Mouse (Mus musculus) midbrain, embryonic 15.5 days (tissue): Measurements from ENCODE around the gene Slc39a1. TPM values are rescaled to one million over a fixed set of nuclear protein-coding genes. Genes with fewer than 3 reads are reported as not detected.
"Not testable (repeated sequence)": the region's sequence is repeated elsewhere in the genome, so short reads cannot be mapped to it uniquely, and the experiment has no call there.

Experiments
- ATAC-seq: fragments of 200-750 bp; cut with Nextera tagmentation; replicated peaks from 2 replicates; pipeline ENCODE4 v1.8.0; 2017; ENCODE audit warnings: moderate TSS enrichment
- H3K27ac ChIP-seq: fragments of 300-500 bp; sonication (generic); 2 replicates; pipeline ENCODE4 v1.5.1; 2015; ENCODE audit warnings: mild to moderate bottlenecking, inconsistent platforms
- H3K27me3 ChIP-seq: fragments of 300-500 bp; sonication (generic); replicated peaks from 2 replicates; pipeline ENCODE4 v1.6.1; 2015; ENCODE audit warnings: inconsistent platforms
- H3K36me3 ChIP-seq: fragments of 300-500 bp; sonication (generic); replicated peaks from 2 replicates; pipeline ENCODE4 v1.6.1; 2015; ENCODE audit warnings: inconsistent platforms
- H3K4me1 ChIP-seq: fragments of 300-500 bp; sonication (generic); 2 replicates; pipeline ENCODE4 v1.6.1; 2015; ENCODE audit warnings: inconsistent platforms
- H3K4me2 ChIP-seq: fragments of 300-500 bp; sonication (generic); 2 replicates; pipeline ENCODE4 v1.6.1; 2015; ENCODE audit warnings: inconsistent platforms, mild to moderate bottlenecking, moderate library complexity
- H3K4me3 ChIP-seq: fragments of 300-500 bp; sonication (generic); 2 replicates; pipeline ENCODE4 v1.5.1; 2015; ENCODE audit warnings: mild to moderate bottlenecking, inconsistent platforms
- H3K9ac ChIP-seq: fragments of 300-500 bp; sonication (generic); 2 replicates; pipeline ENCODE4 v1.6.1; 2015; ENCODE audit warnings: mild to moderate bottlenecking, inconsistent platforms
- H3K9me3 ChIP-seq: fragments of 300-500 bp; sonication (generic); 2 replicates; pipeline ENCODE4 v1.6.1; 2016; ENCODE audit warnings: inconsistent platforms
- WGBS: fragments of 180-500 bp; shearing (Covaris S2); methylation state at CpG from one replicate; pipeline ENCODE4 v1.1.7; 2015; ENCODE audit warnings: mixed read lengths; 5-methylcytosine and 5-hydroxymethylcytosine counted together
- polyA plus RNA-seq: library from polyadenylated mRNA; unstranded; fragments of >200 nt; fragmentation: Nextera tagmentation; extraction: Ambion mirVana; gene quantifications from 2 replicates; pipeline ENCODE4 v1.2.1, GENCODE M21; 2015

Gene Slc39a1
- polyA plus RNA-seq, 1 experiment from 2014 or later = 48.4 TPM

DNA sequence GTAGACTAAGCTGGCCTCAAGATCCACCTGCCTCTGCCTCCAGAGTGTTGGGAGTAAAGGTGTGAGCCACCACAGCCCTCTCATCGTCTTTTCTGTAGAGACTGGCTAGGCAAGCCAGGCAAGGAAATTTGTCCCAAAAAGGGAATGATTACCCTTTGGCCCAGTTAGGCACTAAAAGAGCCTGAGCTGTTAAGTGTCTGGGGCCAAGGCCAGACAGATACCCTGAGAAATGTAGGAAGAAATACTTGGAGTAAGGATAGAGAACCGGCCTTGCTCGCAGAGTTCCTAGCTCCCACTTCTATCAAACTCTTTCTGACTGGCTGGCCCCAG, 377 bp upstream of the Slc39a1 start:
- no peaks in the 10 kb centered on the region for H3K36me3 ChIP-seq
- H3K4me1 ChIP-seq = peaks cover 24% of the 10 kb centered on the region
- no peaks in the 10 kb centered on the region for H3K9me3 ChIP-seq
- H3K4me3 ChIP-seq = peak overlapping the region; percentile 76
- peak overlapping the region; percentile 43 for H3K9ac ChIP-seq
- H3K27me3 ChIP-seq = no peaks in the 10 kb centered on the region
- 1% methylated on average over 3 of the region's 3 CpGs for WGBS
- H3K4me2 ChIP-seq = peak overlapping the region; percentile 80
- peak; percentile 15; the same call in 1 of the 2 replicates for ATAC-seq
- peak overlapping the region; percentile 87 for H3K27ac ChIP-seq

DNA sequence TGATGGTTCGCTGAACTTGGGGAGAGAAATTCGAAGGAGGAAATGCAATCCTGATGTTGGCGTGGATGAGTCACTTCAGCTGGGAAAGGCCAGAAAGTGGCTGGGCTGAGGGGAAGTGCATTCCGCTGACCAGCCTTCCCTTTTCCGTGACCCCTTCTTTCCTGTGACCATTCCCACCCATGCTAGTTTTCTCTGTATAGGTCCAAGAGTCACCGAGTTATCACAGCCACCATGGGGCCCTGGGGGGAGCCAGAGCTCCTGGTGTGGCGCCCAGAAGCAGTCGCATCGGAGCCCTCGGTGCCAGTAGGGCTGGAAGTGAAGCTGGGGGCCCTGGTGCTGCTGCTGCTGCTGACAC, 751 bp downstream of the Slc39a1 start:
- H3K27me3 ChIP-seq = no peaks in the 10 kb centered on the region
- 7% methylated on average over 10 of the region's 10 CpGs for WGBS
- ATAC-seq = no peak
- H3K9ac ChIP-seq = peak overlapping the region; percentile 69
- H3K36me3 ChIP-seq = no peaks in the 10 kb centered on the region
- no peaks in the 10 kb centered on the region for H3K9me3 ChIP-seq
- peak overlapping the region; percentile 76 for H3K4me3 ChIP-seq
- H3K27ac ChIP-seq = peak overlapping the region; percentile 87
- peaks cover 15% of the 10 kb centered on the region for H3K4me1 ChIP-seq
- peak overlapping the region; percentile 80 for H3K4me2 ChIP-seq

DNA sequence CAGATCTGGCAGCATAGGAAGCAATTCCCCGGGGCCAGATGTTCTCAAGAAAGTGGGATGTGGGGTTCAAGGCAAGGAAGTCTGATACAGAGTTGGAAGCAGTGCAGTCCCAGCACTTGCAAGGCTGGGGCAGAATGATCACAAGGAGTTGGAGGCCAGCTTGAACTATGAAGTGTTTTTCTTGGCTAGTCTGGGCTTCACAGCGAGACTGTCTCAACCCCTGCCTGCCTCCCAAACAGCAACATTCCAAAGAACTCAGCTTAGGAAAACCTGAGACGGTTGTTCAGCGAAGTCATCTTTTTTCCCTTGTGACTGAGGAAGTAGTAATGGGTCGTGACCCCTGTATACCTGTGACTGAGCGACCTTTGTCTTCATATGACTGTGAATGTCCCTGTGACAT, 2.8 kb downstream of the Slc39a1 start:
- Histone ChIP-seq H3K27me3 (no peaks in the 10 kb centered on the region), H3K36me3 (no peaks in the 10 kb centered on the region), H3K4me1 (peaks cover 26% of the 10 kb centered on the region), H3K4me3 (no peak overlapping the region), H3K27ac (no peak overlapping the region), H3K9me3 (no peaks in the 10 kb centered on the region), H3K4me2 (no peak overlapping the region), H3K9ac (no peak overlapping the region)
- ATAC-seq = no peak
- WGBS = 86% methylated on average over 6 of the region's 6 CpGs

DNA sequence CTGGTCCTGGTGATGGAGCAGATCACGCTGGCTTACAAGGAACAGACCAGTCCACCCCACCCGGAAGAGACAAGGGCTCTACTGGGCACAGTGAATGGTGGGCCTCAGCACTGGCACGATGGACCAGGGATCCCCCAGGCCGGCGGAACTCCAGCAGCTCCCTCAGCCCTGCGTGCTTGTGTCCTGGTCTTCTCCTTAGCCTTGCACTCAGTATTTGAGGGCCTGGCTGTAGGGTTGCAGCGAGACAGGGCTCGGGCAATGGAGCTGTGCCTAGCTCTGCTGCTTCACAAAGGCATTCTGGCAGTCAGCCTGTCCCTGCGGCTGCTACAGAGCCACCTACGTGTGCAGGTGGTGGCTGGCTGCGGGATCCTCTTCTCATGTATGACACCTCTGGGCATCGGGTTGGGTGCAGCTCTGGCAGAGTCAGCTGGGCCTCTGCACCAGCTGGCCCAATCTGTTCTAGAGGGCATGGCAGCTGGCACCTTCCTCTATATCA, 3.8 kb downstream of the Slc39a1 start:
- H3K9me3 ChIP-seq, ATAC-seq, H3K4me2 ChIP-seq, H3K27me3 ChIP-seq, H3K9ac ChIP-seq, H3K36me3 ChIP-seq, H3K4me3 ChIP-seq, H3K27ac ChIP-seq: not testable (repeated sequence)
- peaks cover 36% of the 10 kb centered on the region for H3K4me1 ChIP-seq
- WGBS = 97% methylated on average over 9 of the region's 12 CpGs

DNA sequence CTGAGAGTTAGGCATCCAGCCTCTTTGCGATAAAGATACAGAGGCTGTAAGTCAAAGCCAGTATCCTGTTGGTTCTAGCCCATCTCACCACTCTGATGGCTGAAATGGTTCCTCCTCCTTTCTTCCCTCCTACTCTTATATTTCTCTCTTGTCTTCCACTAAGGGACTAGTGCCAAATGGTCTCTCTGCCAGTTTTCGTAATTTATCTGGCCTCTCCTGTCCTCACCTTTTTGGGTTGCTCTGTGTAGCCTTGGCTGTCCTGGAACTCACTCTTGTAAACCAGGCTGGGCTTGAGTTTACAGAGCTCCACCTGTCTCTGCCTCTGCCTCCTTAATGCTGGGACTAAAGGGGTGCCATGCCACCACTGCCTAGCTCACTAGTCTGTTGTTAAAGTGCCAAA, 4.7 kb downstream of the Slc39a1 start:
- not testable (repeated sequence) for H3K27ac ChIP-seq, ATAC-seq, H3K9me3 ChIP-seq, H3K27me3 ChIP-seq, H3K9ac ChIP-seq, H3K4me3 ChIP-seq, H3K36me3 ChIP-seq, H3K4me2 ChIP-seq
- peaks cover 33% of the 10 kb centered on the region for H3K4me1 ChIP-seq
- WGBS = 94% methylated on average over 2 of the region's 2 CpGs

DNA sequence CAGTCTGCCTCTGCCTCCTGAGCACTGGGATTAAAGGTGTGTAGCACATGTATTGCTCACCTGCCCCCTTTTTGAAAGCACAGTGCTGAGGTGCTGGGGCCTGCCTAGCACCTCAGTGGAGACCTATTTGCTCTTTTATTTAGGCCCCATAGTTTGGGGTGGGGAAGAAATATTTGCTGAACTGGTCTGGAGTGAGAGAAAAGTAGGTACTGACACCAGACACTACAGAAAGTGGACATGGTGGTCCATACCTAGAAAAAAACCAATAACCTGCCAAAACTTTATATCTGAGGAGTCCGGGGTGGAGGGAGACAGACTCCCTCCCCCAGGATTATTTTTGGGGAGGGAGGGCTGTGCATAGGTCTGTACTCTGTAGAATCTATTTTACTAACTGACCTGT, 5.2 kb downstream of the Slc39a1 start:
- H3K4me1 ChIP-seq = peaks cover 32% of the 10 kb centered on the region
- H3K9ac ChIP-seq, H3K9me3 ChIP-seq, H3K27ac ChIP-seq, H3K27me3 ChIP-seq: not testable (repeated sequence)
- 72% methylated on average over 1 of the region's 1 CpGs for WGBS
- H3K4me2 ChIP-seq = peak overlapping the region; percentile 89
- peak overlapping the region; percentile 95; the same call in 1 of the 2 replicates for H3K4me3 ChIP-seq
- peaks cover 12% of the 10 kb centered on the region for H3K36me3 ChIP-seq
- 0 out of 2 replicates have a peak, but pooled peaks have one; percentile 1 for ATAC-seq

DNA sequence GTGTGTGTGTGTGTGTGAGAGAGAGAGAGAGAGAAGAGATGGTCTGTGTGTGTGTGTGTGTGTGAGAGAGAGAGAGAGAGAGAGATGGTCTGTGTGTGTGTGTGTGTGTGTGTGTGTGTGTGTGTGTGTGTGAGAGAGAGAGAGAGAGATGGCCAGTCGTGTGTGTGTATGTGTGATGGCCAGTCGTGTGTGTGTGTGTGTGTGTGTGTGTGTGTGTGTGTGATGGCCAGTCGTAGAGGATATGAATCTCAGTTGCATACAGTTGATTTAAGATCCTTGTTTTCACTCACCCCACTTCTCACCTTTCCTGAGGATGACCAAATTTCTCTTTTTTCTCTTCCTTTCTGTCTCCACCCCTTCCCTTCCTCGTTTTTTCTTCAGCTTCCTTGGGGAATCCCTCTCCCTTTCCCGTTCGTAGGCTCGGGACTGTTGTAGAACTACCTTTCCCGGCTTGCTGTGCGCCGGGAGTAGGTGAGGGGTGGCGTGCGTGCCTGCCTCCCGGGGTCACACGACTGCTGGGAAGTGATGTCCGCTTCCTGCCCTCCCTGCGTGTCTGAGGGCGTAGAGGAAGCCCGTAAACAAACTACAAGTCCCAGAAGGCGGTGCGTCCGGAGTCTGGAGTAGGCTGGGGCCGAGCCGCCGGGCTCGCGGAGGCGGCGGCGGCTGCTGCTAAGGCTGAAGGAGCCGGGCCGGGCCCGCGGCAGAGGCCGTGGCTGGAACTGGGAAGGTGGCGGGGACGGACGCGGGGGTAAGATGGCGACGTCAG, 5.9 kb downstream of the Slc39a1 start, which contains the start of gene Crtc2:
Crtc2 (plus strand) TSS at position 511 of the 766 bp plus-strand sequence.
- under 1% methylated on average over 40 of the region's 40 CpGs for WGBS
- peak within 1 kb of the TSS; percentile 95 for H3K4me3 ChIP-seq
- H3K9me3 ChIP-seq = no peaks in the 10 kb centered on the region
- peaks cover 18% of the 10 kb centered on the region for H3K36me3 ChIP-seq
- peak; percentile 97 for ATAC-seq
- no peaks in the 10 kb centered on the region for H3K27me3 ChIP-seq
- peaks cover 27% of the 10 kb centered on the region for H3K4me1 ChIP-seq
- peak within 1 kb of the TSS; percentile 89 for H3K4me2 ChIP-seq
- H3K27ac ChIP-seq = peak within 1 kb of the TSS; percentile 80
- peak within 1 kb of the TSS; percentile 96 for H3K9ac ChIP-seq

DNA sequence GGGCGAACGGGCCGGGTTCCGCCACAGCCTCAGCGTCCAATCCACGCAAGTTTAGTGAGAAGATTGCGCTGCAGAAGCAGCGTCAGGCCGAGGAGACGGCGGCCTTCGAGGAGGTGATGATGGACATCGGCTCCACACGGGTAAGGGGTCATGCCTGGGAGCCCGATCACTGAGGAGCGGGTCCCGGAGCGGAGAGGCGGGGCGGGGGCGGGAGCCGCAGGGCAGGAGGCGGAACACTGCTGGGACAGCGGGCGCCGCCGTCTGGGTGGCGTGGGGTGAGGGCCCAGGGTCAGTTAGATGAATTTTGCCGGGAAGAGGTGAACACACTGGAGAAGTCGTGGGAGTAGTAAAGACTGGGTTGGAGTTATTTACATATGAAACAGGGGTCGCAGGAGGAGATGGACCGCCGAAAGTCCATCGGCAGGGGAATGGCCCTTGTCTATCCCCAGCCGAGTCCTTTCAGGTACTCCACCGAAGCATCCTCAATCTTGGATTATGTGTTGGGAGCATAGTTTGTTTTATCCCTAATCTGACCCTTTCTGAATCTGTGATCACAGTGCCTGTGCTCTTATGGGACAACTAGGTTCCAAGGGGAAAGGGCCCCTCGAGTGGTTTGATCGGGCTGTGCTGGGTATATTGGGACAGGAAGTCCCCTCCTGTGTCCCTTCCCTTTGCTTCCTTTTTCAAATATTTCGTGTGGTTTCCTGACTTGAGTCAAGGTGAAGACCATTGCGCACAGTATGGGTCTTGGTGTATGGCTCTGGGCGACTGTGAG, 6.6 kb downstream of the Slc39a1 start:
- Histone ChIP-seq H3K4me3 (peak overlapping the region; percentile 95), H3K27me3 (no peaks in the 10 kb centered on the region), H3K36me3 (peaks cover 26% of the 10 kb centered on the region), H3K9me3 (no peaks in the 10 kb centered on the region), H3K4me2 (peak overlapping the region; percentile 89), H3K27ac (peak overlapping the region; percentile 80), H3K4me1 (peaks cover 21% of the 10 kb centered on the region), H3K9ac (peak overlapping the region; percentile 96)
- WGBS = 1% methylated on average over 41 of the region's 41 CpGs
- peak; percentile 65 for ATAC-seq

DNA sequence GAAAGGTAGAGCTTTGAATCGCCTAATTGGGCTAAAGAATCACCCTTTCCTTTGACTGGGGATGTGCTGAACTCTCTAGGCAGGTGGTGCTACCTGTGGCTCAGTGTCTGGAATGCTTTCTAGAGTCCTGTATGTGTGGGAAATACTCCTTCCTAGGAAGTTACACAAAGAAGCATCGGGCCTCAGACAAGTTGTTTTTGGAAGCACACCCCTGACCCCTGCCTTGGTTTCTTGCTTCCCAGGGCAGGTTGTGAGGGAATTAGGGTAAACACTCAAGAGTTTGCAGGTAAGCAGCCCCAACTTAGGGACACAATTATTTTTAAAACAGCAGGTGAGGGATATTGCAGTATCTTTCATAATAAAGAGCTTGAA, 7.2 kb downstream of the Slc39a1 start:
- peak overlapping the region; percentile 89 for H3K4me2 ChIP-seq
- ATAC-seq = no peak
- peaks cover 20% of the 10 kb centered on the region for H3K4me1 ChIP-seq
- 23% methylated on average over 2 of the region's 2 CpGs for WGBS
- H3K9ac ChIP-seq = peak overlapping the region; percentile 96
- H3K9me3 ChIP-seq = no peaks in the 10 kb centered on the region
- peaks cover 31% of the 10 kb centered on the region for H3K36me3 ChIP-seq
- H3K27ac ChIP-seq = no peak overlapping the region; the same call in 1 of the 2 replicates
- H3K4me3 ChIP-seq = peak overlapping the region; percentile 95
- H3K27me3 ChIP-seq = no peaks in the 10 kb centered on the region

DNA sequence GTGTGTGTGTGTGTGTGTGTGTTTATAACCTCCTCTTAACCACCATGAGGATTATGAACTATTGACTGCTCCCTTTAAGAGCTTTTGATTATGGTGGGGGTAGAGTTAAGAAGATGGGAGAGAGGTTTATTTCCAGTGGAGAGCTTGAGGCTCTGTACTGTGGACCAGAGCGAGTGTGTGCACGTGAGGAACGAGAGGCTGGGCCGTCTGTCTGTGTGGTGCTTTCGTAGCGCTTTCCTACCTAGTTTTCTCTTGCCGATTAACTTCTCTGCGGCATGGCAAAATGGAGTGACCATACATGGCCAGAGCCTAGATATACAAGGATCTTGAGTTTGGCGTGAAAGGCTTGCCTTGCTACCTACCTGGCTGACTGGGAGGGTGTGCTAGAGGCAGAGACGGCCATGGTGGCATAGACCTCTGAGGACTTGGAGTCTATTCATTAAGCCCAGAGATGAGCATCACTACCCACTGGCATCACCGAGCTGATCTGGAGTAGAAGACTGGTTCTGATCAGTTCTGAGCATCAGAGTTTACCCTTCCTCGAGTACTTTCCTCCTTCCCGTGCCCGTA, 7.9 kb downstream of the Slc39a1 start:
- Histone ChIP-seq H3K4me2 (no peak overlapping the region), H3K4me1 (peaks cover 20% of the 10 kb centered on the region), H3K9ac (no peak overlapping the region), H3K4me3 (no peak overlapping the region), H3K27ac (no peak overlapping the region), H3K9me3 (no peaks in the 10 kb centered on the region), H3K27me3 (no peaks in the 10 kb centered on the region), H3K36me3 (peaks cover 38% of the 10 kb centered on the region)
- ATAC-seq = no peak
- 94% methylated on average over 14 of the region's 14 CpGs for WGBS

DNA sequence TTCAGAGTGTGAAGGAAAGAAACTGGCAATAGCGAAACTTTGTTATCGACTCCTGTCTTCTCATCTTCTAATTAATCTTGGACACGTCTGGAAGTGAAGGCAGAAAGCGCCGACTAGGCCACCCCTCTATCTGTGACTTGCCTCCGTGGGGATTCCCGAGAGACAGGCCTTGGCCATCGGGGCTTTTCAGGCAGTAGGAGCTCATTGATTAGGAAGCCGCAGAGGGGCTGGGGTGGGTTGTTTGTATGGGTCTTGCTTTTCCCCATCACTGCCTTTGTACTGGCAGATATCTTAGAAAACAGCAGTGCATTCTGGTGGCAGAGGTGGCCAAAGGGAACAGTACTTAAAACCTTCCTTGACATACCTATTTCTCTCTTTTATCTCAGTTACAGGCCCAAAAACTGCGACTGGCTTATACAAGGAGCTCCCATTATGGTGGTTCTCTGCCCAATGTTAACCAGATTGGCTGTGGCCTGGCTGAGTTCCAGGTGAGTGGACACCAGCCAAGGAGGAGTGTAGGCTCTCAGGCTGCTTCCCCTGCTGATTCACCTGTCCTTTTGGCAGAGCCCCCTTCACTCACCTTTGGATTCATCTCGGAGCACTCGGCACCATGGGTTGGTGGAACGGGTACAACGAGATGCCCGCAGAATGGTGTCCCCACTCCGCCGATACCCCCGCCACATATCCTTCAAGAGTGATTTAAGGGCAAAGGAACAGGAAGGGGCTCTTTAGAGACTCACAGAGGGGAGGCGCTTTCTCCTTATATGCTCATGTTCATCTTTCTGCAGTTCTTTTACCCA, 9.0 kb downstream of the Slc39a1 start:
- H3K4me1 ChIP-seq = peaks cover 20% of the 10 kb centered on the region
- H3K27me3 ChIP-seq = no peaks in the 10 kb centered on the region
- peaks cover 45% of the 10 kb centered on the region for H3K36me3 ChIP-seq
- H3K4me2 ChIP-seq = no peak overlapping the region
- no peaks in the 10 kb centered on the region for H3K9me3 ChIP-seq
- H3K4me3 ChIP-seq = no peak overlapping the region
- no peak for ATAC-seq
- 92% methylated on average over 19 of the region's 19 CpGs for WGBS
- no peak overlapping the region for H3K9ac ChIP-seq
- no peak overlapping the region for H3K27ac ChIP-seq

DNA sequence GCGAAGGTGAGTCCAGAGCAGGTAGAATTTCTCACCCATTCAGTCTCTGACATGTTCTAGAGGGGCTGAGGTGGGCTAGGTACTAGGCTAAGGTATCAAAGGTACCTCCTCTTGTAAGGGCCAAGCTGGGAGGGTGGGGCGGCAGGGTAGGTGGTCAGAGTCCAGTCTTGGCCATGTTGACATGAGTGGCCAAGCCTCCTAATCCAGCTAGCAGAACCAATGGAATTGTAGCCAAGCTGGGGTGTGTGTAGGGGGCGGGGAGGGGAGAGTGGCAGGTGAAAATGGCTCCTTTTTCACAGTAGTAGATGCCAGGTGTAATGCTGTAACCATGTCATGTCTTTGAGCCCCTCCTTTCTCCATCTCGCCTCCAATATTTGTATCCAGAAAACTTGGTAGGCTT, 10.5 kb downstream of the Slc39a1 start:
- Histone ChIP-seq H3K4me1 (peaks cover 20% of the 10 kb centered on the region), H3K9ac (no peak overlapping the region), H3K9me3 (no peaks in the 10 kb centered on the region), H3K36me3 (peaks cover 60% of the 10 kb centered on the region), H3K27me3 (no peaks in the 10 kb centered on the region), H3K4me2 (no peak overlapping the region), H3K4me3 (no peak overlapping the region), H3K27ac (no peak overlapping the region)
- no peak for ATAC-seq
- 95% methylated on average over 4 of the region's 4 CpGs for WGBS
